18 mouse cellular contexts compared by ENCODE assay signal in genomic region chr1:189726121-189726520, GRCm38 (mm10). TPM values are rescaled to one million over a fixed set of nuclear protein-coding genes. Genes with fewer than 3 reads are reported as not detected.
A peak's percentile ranks its signal among the peaks of the same experiment; 100 is the strongest.
DNase-seq lines count a peak whose midpoint lies in the region; ATAC-seq and TF ChIP-seq lines count a peak whose summit lies in the region.
"Had no signal": no experiment of that assay in that cellular context is flagged by ENCODE, and none has a peak within 500 bp of the region (broad histone marks: within the 10 kb centered on the region; RNA-seq: fewer than 3 reads in every experiment).

No protein-coding gene starts in this region.

- H3K9me3 ChIP-seq in kidney, embryonic 14.5 days (ENCODE audit: control insufficient read depth, low read length) = no peaks in the 10 kb centered on the region
- no peaks in the 10 kb centered on the region for H3K9me3 ChIP-seq in lung, embryonic 14.5 days (ENCODE audit: low read depth, low read length)
- no peaks in the 10 kb centered on the region for H3K9me3 ChIP-seq in embryonic facial prominence, embryonic 14.5 days (ENCODE audit: control insufficient read depth, low read length)
- no peaks in the 10 kb centered on the region for H3K9me3 ChIP-seq in stomach, embryonic 16.5 days (replicated peaks; ENCODE audit: control insufficient read depth, low read length)
- H3K9me3 ChIP-seq: hindbrain, embryonic 12.5 days; intestine, embryonic 15.5 days; megakaryocyte, embryonic 14.5 days; neural tube, embryonic 13.5 days had no signal

- no peaks in the 10 kb centered on the region for H3K36me3 ChIP-seq in kidney, embryonic 14.5 days (ENCODE audit: control insufficient read depth, insufficient read depth, low read length)
- no peaks in the 10 kb centered on the region for H3K36me3 ChIP-seq in lung, embryonic 14.5 days (ENCODE audit: insufficient read depth)
- H3K36me3 ChIP-seq in embryonic facial prominence, embryonic 14.5 days (ENCODE audit: control insufficient read depth, insufficient read depth, low read length) = no peaks in the 10 kb centered on the region
- no peaks in the 10 kb centered on the region for H3K36me3 ChIP-seq in stomach, embryonic 16.5 days (ENCODE audit: control insufficient read depth, insufficient read depth, low read length)
- H3K36me3 ChIP-seq: G1E; hindbrain, embryonic 12.5 days; intestine, embryonic 15.5 days; neural tube, embryonic 13.5 days had no signal

- no peak overlapping the region for H3K4me2 ChIP-seq in kidney, embryonic 14.5 days (replicated peaks; ENCODE audit: low read depth, low read length)
- no peak overlapping the region for H3K4me2 ChIP-seq in lung, embryonic 14.5 days
- H3K4me2 ChIP-seq in embryonic facial prominence, embryonic 14.5 days (ENCODE audit: low read depth, low read length) = no peak overlapping the region
- no peak overlapping the region for H3K4me2 ChIP-seq in stomach, embryonic 16.5 days (ENCODE audit: low read depth, low read length)
- H3K4me2 ChIP-seq: hindbrain, embryonic 12.5 days; intestine, embryonic 15.5 days; liver, embryonic 11.5 days; neural tube, embryonic 13.5 days had no signal

- WGBS in kidney, embryonic 14.5 days = 50% methylated on average over 4 of the region's 4 CpGs
- 64% methylated on average over 4 of the region's 4 CpGs for WGBS in lung, embryonic 14.5 days
- WGBS in embryonic facial prominence, embryonic 14.5 days = 55% methylated on average over 4 of the region's 4 CpGs
- WGBS in stomach, embryonic 16.5 days = 71% methylated on average over 4 of the region's 4 CpGs

- ATAC-seq in kidney, embryonic 14.5 days (ENCODE audit: low FRiP score, low TSS enrichment) = peak; percentile 10
- no peak for ATAC-seq in lung, embryonic 14.5 days (ENCODE audit: insufficient read depth)
- ATAC-seq in embryonic facial prominence, embryonic 14.5 days (ENCODE audit: low read depth) = no peak
- no peak for ATAC-seq in stomach, embryonic 16.5 days (ENCODE audit: insufficient read depth, low FRiP score)
- ATAC-seq: CD4-positive, CD25-positive, alpha-beta regulatory T cell, adult 4 months; intestine, embryonic 15.5 days; lung, postnatal 0 days had no signal

- H3K4me1 ChIP-seq in kidney, embryonic 14.5 days (ENCODE audit: control insufficient read depth, insufficient read depth, low read length) = peaks cover 37% of the 10 kb centered on the region
- peaks cover 4% of the 10 kb centered on the region; the same call in 1 of the 2 replicates for H3K4me1 ChIP-seq in lung, embryonic 14.5 days (ENCODE audit: insufficient read depth)
- peaks cover 35% of the 10 kb centered on the region for H3K4me1 ChIP-seq in embryonic facial prominence, embryonic 14.5 days (ENCODE audit: control insufficient read depth, insufficient read depth, low read length)
- peaks cover 19% of the 10 kb centered on the region for H3K4me1 ChIP-seq in stomach, embryonic 16.5 days (ENCODE audit: control insufficient read depth, insufficient read depth, low read length)

- TF ChIP-seq CTCF in lung, embryonic 14.5 days (IDR thresholded peaks at IDR 0.05; ENCODE audit: low read depth) = no peak
- TF ChIP-seq CTCF in layer of hippocampus, adult 2 months (conservative IDR thresholded peaks at IDR 0.05) = no peak

- H3K9ac ChIP-seq in kidney, embryonic 14.5 days (ENCODE audit: low read depth, low read length) = no peak overlapping the region
- H3K9ac ChIP-seq in lung, embryonic 14.5 days = no peak overlapping the region
- no peak overlapping the region; the same call in 1 of the 2 replicates for H3K9ac ChIP-seq in embryonic facial prominence, embryonic 14.5 days (ENCODE audit: low read depth, low read length)
- no peak overlapping the region for H3K9ac ChIP-seq in stomach, embryonic 16.5 days (ENCODE audit: low read length)
- H3K9ac ChIP-seq: hindbrain, embryonic 12.5 days; intestine, embryonic 15.5 days; neural tube, embryonic 13.5 days had no signal

- H3K27me3 ChIP-seq in kidney, embryonic 14.5 days (ENCODE audit: control insufficient read depth, insufficient read depth, low read length) = no peaks in the 10 kb centered on the region
- H3K27me3 ChIP-seq in lung, embryonic 14.5 days (ENCODE audit: insufficient read depth, low read length) = no peaks in the 10 kb centered on the region
- H3K27me3 ChIP-seq in embryonic facial prominence, embryonic 14.5 days (replicated peaks; ENCODE audit: control insufficient read depth, insufficient read depth, low read length) = no peaks in the 10 kb centered on the region
- no peaks in the 10 kb centered on the region for H3K27me3 ChIP-seq in stomach, embryonic 16.5 days (ENCODE audit: control insufficient read depth, insufficient read depth, low read length)
- H3K27me3 ChIP-seq: intestine, embryonic 15.5 days had no signal

- H3K27ac ChIP-seq in kidney, embryonic 14.5 days (ENCODE audit: low read depth, low read length) = peak overlapping the region; percentile 99; the same call in 1 of the 2 replicates
- H3K27ac ChIP-seq in lung, embryonic 14.5 days (ENCODE audit: low read depth) = peak overlapping the region; percentile 97
- H3K27ac ChIP-seq in embryonic facial prominence, embryonic 14.5 days (replicated peaks; ENCODE audit: low read depth, low read length) = peak overlapping the region; percentile 97
- peak overlapping the region; percentile 99; the same call in 1 of the 2 replicates for H3K27ac ChIP-seq in stomach, embryonic 16.5 days (ENCODE audit: low read length)
- no peak overlapping the region for H3K27ac ChIP-seq in layer of hippocampus, adult 2 months
- H3K27ac ChIP-seq: hindbrain, embryonic 12.5 days; neural tube, embryonic 13.5 days had no signal

- DNase-seq in kidney, postnatal 36 days = no peak
- DNase-seq in lung, embryonic 14.5 days = no peak
- DNase-seq in lung, postnatal 4 days = no peak
- DNase-seq in embryonic facial prominence, embryonic 14.5 days (ENCODE audit: low spot score) = no peak
- no peak for DNase-seq in layer of hippocampus, adult 2 months (ENCODE audit: low spot score in 2 of 2)
- DNase-seq: cerebellum, adult 8-10 months; layer of hippocampus, adult 9-11 months; spleen, adult 18-20 months had no signal

- H3K4me3 ChIP-seq in kidney, embryonic 14.5 days (ENCODE audit: low read length) = no peak overlapping the region
- H3K4me3 ChIP-seq in lung, embryonic 14.5 days (ENCODE audit: low read depth, low read length) = no peak overlapping the region
- H3K4me3 ChIP-seq in embryonic facial prominence, embryonic 14.5 days (ENCODE audit: low read depth, low read length) = no peak overlapping the region
- H3K4me3 ChIP-seq in stomach, embryonic 16.5 days (replicated peaks; ENCODE audit: low read length) = no peak overlapping the region
- H3K4me3 ChIP-seq in layer of hippocampus, adult 2 months = no peak overlapping the region
- H3K4me3 ChIP-seq: hindbrain, embryonic 12.5 days; intestine, embryonic 15.5 days; megakaryocyte, embryonic 14.5 days; neural tube, embryonic 13.5 days had no signal

RNA-seq across cellular contexts. Expression of gene Ptpn14, which starts 1.9 kb away (rescaled TPM):
- polyA plus RNA-seq in kidney, embryonic 14.5 days (2014; fragmentation: Nextera tagmentation; extraction: Ambion mirVana) = 13.3 and 21.1 TPM in 2 replicates
- 10.3 and 11.6 TPM in 2 replicates for polyA plus RNA-seq in lung, embryonic 14.5 days (2014; fragmentation: Nextera tagmentation; extraction: Ambion mirVana)
- polyA plus RNA-seq in embryonic facial prominence, embryonic 14.5 days (2014; fragmentation: Nextera tagmentation; extraction: Ambion mirVana) = 12.3 and 12.5 TPM in 2 replicates
- 8.4 and 8.7 TPM in 2 replicates for polyA plus RNA-seq in stomach, embryonic 16.5 days (2015; fragmentation: Nextera tagmentation; extraction: Ambion mirVana)
- total RNA-seq in layer of hippocampus, adult 2 months (2021) = 10 to 100 TPM; 14.5 to 14.8 TPM
- polyA plus RNA-seq: G1E had no signal

RNA-seq across cellular contexts. Expression of gene Cenpf, which starts 38.2 kb away (rescaled TPM):
- 87.3 and 98.8 TPM in 2 replicates for polyA plus RNA-seq in kidney, embryonic 14.5 days (2014; fragmentation: Nextera tagmentation; extraction: Ambion mirVana)
- 91.1 and 103 TPM in 2 replicates for polyA plus RNA-seq in lung, embryonic 14.5 days (2014; fragmentation: Nextera tagmentation; extraction: Ambion mirVana)
- polyA plus RNA-seq in embryonic facial prominence, embryonic 14.5 days (2014; fragmentation: Nextera tagmentation; extraction: Ambion mirVana) = 54.4 and 62.8 TPM in 2 replicates
- 55.9 and 56.0 TPM in 2 replicates for polyA plus RNA-seq in stomach, embryonic 16.5 days (2015; fragmentation: Nextera tagmentation; extraction: Ambion mirVana)
- 1 to 10 TPM; 1.1 to 1.4 TPM for total RNA-seq in layer of hippocampus, adult 2 months (2021)
